Mouse (Mus musculus): Measurements from ENCODE around the gene Paip2b.
A peak's percentile ranks its signal among the peaks of the same experiment; 100 is the strongest.
"Not testable (repeated sequence)": the region's sequence is repeated elsewhere in the genome, so short reads cannot be mapped to it uniquely, and the experiment has no call there.

Gene Paip2b

DNA sequence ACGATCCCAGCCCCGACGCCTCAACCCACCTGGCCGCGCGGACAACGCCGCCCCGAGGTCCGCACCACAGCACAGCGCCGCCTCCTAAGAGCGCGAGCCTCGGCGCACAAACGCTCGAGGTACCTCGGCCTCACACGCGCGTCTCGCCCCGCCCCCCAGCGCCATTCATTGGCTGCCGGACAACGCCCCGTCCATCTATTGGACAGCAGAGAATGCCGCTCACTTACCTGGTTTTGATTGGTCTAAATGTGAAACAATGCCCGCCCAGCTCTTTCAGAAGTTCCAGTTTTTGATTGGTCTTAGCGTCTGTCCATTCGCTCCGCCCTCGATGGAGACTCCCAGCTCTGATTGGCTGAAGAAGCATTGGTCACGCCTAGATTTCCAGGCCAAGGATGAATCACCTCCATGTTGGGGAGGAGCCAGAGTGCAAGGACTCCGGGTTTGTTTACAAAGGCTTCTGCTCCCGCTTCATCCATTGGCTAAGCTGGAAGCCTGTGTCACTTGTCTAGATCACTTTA lies at the start of gene Paip2b:
Gene Paip2b (minus strand): TSS at position 136 of the 518 bp plus-strand sequence.
- peak; percentile 99 for DNase-seq (ENCODE audit: extremely low read depth, low read depth)

DNA sequence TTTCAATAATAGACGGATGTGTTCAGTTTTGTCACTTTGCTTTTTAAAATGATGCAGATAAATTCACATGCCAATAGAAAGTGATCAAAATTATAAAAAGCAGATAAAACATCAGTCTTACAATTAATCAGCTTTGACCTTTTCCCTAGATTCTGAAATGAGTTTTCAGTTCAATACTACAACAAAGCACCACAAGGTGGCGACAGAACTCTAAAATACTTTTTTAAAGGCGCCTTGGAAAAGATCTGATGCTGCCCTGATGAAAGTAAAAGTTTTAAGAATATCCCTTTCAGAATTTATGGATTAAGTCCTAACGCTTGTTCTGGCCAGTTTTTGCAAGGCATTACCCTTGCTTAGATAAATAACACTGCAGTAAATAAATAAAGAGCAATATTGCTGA lies 48.3 kb upstream of the Paip2b start:
- peak; percentile 22 for DNase-seq (ENCODE audit: extremely low read depth, low read depth)

DNA sequence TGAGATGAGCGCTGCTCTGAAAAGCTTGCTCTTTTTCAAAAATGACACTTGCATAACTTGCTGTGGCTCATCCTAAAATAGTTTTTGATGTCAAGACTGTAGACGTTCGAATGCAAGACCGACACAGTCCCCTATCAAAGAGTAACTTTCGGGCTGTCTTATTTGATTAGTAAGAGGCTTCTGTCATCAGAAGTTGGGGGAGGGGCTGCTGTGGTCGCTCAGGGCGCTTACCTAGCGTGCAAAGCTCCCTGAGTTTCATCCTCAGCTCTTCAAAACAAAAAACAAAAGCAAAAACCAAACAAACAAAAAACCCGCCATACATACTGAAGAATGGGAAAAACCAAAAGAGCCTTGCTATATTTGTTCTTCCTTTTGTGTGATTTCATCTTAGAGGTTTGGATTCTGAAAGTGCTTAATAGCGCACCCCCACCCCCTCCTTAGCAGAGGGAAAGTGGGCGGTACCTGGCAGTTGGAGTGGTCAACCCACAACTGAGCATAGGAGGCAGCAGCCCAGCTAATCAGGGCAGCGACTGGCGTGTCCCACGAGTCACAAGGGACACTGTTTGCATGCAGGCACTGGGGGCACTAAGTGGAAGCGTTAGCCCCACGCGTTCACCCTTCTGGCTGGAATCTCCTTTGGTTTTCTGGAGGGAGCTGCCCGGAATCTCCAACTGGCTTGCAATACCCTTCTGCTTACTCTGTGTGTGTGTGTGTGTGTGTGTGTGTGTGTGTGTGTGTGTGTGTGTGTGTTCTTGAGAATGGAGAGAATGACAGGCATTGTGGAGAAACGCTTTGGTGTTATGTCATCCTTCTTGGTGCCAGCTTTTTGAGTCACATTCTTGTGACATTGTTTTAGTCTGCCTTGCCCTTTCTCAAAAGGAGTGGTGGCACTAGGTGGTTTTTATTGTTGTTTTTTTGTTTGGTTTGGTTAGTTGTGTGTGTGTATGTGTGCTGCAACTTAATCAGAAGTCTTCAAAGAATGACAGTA lies 36.4 kb upstream of the Paip2b start:
- DNase-seq (ENCODE audit: extremely low read depth, low read depth): peak; percentile 43

DNA sequence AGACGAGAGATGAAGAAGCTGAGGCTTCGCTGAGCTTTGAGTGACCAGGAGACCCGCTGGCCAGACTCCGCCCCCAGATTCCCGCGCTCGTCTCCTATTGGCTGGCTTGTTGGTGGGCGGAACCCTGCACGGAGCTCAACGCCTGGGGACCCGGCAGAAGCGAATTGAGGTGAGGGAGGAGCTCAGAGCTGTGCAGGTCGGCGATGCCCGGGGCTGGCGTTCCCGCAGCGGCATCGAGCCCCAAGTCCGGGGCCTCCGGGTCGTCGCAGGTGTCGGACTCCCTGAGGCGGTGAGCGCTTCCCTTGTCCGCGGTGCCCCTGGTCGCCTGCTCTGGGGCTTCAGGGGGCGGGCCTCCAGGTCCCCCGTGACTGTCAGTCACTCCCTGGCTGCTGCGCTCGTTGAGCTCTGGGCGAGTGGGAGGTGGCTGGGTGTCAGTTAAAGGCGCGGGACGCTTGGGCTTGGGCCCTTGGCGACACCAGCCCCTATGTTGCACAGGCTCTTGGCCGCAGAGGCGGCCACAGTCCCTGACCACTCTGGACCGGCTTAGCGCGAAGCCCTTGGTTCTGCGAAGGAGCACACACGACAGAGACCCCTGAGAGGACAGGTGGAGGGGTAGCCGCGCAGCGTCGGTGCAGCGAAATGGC lies 35.5 kb upstream of the Paip2b start, which contains the start of gene Zfp638:
Gene Zfp638 (plus strand): TSS at position 156 of the 644 bp plus-strand sequence.
- DNase-seq (ENCODE audit: extremely low read depth, low read depth): peak; percentile 71

DNA sequence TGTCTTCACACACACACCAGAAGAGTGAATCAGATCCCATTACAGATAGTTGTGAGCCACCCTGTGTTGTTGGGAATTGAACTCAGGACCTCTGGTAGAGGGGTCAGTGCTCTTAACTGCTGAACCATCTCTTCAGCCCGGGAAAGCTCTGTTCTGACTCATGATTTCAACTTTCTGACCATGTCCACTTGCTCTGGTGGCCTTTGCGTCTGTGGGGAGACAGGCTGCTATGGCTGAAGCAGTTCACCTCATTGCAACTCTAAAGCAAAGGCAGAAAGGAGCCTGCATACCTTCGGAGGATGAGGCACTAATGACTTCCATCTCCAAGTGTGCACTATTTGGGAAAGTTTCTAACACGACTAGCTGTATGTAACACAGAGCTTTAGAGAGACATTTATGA lies 34.9 kb upstream of the Paip2b start:
- no peak for DNase-seq (ENCODE audit: extremely low read depth, low read depth)

DNA sequence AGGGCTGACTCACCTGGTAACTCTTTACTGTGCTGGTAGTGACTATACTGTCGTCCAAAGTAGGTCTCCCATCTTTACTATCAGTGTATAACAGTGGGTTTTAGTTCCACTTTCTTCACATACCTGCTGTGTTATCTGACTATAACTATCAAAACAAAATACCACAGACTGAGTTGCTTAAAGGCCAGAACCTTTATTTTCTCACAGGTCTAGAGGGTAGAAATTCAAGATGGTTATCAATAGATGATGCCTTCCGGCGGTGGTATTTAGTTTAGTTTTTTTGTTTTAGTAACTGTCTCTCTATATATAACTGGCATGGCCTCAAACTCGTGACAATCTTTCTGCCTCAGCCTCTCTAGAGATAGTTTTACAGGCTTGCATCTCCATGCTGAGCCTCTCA lies 32.0 kb upstream of the Paip2b start:
- DNase-seq (ENCODE audit: extremely low read depth, low read depth): no peak

DNA sequence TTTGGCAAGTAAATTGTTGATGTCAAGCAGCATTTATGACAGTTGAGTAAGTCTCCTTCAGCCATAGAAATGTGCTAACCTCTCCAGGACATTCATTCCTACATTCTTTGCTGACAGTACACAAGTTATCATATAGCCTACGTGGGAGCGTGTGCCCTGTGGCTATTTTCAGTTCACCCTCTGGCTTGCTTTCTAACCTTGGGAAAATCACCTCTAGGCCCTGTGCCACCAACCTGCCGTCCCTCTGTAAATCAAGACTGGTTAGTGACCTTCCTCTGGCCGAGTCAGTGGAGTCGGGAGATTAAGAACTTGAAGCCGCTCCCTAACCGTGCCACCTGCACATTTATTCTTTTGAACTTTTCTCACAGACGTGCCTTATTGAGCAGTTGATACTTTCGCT lies 28.5 kb upstream of the Paip2b start:
- DNase-seq (ENCODE audit: extremely low read depth, low read depth): no peak

DNA sequence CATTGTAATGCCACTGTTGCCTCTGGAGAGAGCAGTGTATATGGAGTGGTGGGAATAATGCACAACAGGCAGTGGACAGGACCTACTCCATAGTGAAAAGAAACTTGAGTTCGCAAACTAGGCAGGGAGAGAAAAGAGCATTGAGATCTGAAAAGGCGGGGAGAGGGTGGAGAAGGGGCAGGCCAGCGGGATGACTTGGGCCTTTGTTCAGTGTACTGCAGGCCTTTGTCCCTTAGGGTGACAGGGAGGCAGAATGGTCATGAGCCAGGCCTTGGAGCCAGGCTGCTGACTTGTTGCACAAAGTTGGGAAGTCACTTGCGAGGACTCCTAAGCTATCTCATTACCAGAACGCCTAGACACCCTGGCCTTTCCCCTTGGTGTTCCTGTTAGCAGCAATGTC lies 25.9 kb upstream of the Paip2b start:
- DNase-seq (ENCODE audit: extremely low read depth, low read depth): no peak

DNA sequence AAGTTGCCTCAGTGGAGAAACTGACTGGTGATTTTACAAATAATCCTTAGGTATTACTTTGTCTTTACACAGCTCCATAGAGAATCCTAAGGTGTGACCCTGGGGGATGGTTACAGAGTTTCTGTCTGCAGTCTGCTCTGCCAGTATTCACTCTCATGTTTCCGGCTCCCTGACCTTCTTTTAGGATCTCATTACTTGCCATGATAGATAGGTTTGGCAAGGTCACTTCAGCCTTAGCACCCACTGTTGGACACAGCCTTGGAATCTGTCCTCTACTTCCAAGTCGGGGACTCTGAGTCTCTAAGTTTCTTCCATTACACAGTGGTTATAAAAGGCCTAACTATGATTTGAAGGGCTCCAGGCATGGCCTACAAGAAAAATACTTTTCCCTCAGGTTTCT lies 17.9 kb upstream of the Paip2b start:
- DNase-seq (ENCODE audit: extremely low read depth, low read depth): no peak

DNA sequence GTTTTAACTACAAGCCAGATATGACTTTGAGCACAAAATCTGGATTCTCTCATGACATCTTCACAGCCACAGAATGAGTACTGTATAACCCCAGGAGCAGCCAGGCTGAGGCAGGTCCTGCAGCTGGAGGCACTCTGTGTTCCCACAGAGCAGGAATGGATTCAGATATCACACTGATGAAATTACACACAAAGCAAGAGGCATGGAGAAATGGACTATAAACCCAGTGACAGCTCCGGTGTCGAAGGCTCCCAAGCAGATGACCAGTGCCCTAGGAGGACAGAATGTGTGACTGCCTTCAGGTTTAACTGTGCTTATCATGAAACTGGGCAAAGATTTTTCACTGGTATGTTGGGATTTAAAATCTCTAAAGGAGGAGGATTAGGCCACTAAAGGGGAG lies 14.6 kb upstream of the Paip2b start:
- no peak for DNase-seq (ENCODE audit: extremely low read depth, low read depth)

DNA sequence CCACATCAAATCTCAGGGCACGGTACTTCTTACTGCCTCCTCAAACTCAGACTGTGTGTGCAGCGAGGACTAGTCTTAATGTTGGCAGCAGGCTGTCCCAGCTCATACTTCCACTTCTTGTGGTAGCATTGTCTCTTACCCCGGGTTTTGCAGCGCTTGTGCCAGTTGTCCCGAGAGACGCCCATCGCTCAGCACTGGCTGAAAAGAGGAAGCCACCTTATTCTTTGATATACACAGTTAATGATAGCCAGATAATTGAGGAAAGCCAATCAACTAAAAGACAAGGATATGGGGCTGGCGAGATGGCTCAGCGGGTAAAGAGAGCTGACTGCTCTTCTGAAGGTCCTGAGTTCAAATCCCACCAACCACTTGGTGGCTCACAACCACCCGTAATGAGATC lies 13.4 kb upstream of the Paip2b start:
- peak; percentile 78 for DNase-seq (ENCODE audit: extremely low read depth, low read depth)

DNA sequence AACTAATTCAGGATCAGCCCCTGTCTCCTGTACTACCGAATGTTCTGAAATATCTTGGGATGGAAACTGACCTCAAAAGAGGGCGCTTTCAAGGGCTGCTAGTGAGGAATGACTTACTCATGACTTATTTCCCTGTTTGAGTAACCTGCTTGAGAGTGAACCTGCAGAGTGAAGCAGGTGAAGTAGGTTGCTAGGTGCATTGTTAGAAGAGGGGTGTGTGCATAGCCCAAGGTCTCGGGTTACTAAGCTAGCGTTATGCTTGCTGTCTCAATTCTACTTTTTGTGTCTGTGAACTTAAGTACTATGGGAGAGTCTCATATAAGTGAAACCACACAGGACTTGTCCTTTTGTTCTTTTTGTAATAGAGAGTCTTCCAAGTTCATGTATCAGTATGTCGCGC lies 8.5 kb upstream of the Paip2b start:
- no peak for DNase-seq (ENCODE audit: extremely low read depth, low read depth)

DNA sequence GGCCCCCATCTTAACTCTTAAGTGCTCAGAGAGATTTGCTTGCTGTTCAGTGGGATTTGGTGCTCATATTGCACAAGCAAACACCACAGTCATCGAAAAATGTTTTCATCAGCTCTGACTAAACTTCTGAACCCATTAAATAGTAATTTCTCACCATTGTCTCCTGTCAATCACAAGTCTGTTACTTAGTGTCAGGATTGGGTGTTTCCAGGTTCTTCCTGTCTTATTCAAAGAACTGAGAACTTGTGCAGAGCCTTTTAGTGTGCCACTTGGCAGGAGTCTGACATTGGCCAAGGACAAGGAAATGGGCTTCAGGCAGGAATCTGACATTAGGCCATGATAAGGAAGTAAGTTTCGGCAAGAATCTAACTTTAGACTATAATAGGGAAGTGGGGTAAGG lies 6.5 kb upstream of the Paip2b start:
- no peak for DNase-seq (ENCODE audit: extremely low read depth, low read depth)

DNA sequence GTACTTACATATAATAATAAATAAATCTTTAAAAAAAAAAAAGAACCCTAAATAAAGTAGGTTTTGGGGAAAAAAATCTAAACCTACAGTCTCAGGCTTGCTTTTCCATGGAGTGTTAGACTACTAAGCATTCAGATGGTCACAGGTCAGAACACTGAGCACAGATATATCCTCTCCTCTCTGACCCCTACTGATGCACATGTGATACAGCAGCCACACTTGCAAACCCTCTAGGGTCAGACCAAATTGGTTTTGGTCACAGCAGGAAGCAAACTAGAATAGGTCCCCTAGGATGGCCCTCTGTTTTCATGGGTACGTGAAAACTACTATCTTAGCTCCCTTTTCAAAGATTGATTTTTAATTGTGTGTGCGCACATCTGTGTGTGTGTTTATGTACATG lies 5.3 kb upstream of the Paip2b start:
- DNase-seq (ENCODE audit: extremely low read depth, low read depth): no peak

DNA sequence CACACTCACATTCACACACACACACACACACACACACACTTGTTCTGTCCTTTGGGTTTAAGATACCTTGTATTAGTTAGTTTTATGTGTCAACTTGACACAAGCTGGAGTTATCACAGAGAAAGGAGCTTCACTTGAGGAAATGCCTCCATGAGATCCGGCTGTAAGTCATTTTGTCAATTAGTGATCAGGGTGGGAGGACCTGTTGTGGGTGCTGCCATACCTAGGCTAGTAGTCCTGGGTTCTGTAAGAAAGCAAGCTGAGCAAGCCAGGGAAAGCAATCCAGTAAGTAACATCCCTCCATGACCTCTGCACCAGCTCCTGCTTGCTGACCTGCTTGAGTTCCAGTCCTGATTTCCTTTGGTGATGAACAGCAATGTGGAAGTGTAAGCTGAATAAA lies 852 bp upstream of the Paip2b start:
- DNase-seq (ENCODE audit: extremely low read depth, low read depth): not testable (repeated sequence)

DNA sequence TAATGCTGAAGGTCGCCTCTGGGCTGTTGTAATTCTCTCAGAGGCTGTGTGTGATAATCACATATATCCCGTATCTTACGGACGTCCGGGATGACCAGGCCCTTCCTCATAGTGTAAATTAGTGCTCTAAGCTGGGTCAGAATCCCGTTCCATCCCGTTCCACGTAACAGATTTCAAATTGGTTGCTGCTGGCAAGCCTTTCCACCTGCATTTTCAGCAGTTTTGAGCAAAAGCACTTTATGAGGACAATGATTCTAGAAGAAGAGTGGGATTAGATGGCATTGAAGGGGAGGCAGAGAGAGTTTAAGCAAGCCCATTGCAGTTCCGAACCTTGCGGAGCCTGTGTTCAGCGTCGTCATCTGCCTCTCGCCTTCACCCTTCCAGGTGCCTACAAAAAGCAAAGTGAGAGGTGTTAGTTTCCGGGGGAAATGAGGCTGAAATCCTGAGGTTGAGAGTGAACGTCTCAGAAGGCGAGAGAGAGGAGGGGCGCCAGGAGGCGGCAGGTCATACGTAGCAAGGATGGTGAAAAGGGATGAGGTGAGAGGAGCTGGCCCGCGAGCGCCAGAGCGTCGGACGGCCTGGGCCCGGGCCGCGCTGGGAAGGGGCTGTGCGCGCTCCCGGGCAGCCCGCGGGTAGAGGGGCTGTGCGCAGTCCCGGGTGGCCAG lies 468 bp downstream of the Paip2b start:
- peak; percentile 28 for DNase-seq (ENCODE audit: extremely low read depth, low read depth)

DNA sequence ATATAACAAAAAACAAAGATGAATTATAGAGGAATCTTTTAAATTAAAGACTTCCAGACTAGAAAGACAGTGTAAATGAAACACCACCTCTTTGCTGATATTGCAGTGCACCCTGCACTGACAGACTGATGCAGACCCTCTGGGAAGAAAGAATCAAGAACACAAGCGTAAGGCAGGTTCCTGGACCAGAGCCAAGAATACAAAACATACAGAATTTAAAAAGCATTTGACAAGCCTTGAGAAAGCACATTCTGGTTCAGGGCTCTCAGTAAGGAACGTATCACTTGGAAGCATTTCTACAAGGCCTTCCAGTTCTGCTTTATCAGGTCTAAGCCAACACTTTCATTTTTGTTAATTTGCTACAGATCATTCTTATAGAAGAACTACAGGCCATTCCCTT lies 9.7 kb downstream of the Paip2b start:
- DNase-seq (ENCODE audit: extremely low read depth, low read depth): no peak

DNA sequence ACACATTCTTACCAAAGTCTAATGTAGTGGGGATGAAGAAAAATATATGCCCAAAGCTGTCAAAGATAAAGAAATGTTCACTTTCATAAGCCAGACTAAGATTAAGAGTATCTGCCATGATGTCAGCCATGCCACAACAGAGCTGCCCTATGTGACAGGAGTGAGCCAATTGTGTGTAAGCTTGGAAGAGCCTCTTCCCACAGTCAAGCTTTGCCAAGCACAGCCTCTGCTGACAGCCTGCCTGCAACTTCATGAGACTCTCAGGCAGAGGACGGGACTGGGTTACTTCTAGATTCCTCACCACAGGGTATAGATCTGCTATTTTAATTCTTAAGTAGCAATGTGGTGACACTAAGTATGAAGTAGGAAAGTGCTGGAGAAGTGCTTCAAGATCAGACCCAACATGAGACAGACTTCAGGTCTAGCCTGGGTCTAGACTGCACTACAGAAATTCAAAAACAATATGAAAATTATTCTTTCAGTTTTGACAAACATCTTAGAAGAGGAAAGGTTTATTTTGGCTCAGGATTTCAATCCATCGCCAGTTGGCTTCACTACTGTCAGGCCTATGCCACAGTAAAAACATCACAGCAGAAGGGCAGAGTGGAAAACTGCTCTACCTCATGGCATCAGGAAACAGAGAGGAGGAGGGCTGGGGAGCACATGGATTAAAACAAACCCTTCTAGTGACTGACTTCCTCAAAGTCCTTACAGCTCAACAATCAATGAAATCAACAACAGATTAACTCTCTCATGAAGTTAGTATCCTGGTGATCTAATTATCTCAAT lies 10.6 kb downstream of the Paip2b start:
- no peak for DNase-seq (ENCODE audit: extremely low read depth, low read depth)

DNA sequence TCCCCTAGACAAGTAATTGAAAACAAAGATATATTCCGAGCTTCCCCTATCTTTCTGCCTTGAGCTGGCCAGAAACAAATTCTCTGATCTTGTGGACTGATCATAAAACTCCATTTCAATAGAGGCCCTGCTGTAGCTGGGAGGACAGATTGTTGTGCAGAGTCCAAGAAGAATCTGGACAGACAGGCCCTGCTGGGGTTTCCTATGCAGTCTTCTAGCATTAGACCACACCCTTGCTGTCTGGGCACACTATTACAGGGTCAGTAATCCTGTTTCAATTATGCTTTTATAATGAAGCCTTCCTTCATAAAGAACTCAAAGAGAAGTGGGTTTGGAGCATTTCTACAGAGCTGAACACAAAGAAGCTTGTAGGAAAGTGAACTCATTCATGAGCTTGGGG lies 12.5 kb downstream of the Paip2b start:
- DNase-seq (ENCODE audit: extremely low read depth, low read depth): no peak

DNA sequence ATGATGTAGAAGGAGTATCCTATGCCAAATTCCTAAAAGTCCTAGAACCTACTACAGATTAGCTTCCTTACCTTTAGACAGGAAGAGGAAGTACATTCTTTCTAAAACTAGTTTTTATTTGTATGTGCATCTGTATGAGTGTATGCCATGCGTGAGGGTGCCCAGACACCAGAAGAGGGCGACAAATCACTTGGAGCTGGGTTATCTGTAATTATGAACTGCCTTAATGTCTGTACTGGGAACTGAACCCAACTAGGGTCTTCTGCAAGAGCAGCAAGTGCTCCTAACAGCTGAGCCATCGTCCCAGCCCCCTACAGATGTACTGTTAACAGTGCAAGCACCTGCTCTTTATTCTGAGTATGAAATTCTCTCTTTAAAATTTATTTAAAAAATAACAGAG lies 15.7 kb downstream of the Paip2b start:
- no peak for DNase-seq (ENCODE audit: extremely low read depth, low read depth)

DNA sequence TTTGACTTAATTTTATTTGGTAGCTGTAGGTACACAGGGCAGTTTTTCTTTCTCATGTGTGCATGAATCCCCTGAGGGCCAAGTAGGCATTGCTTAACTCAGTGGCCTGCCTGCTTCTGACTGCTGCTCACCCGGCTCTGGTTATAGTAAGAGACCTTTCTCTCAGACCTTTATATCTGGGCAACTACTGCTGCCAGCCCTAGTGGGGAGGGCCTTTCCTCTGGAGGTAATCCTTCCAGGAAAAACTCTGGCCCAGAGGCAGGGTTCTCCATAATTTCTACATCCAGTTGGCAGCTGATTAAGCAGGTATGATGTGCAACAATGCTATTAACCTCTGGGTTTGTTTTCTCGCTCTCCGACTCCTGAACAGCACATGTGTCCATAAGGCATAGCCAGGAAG lies 28.7 kb downstream of the Paip2b start:
- DNase-seq (ENCODE audit: extremely low read depth, low read depth): no peak

Data from MEL-GATA-1-ER (cell line).